In genomic region chr17:34546797-34547196, GRCm38 (mm10) we compare ENCODE assay signal across 30 mouse cellular contexts. TPM values are rescaled to one million over a fixed set of nuclear protein-coding genes. Genes with fewer than 3 reads are reported as not detected.
DNase-seq lines count a peak whose midpoint lies in the region; ATAC-seq and TF ChIP-seq lines count a peak whose summit lies in the region.
"Had no signal": no experiment of that assay in that cellular context is flagged by ENCODE, and none has a peak within 500 bp of the region (broad histone marks: within the 10 kb centered on the region; RNA-seq: fewer than 3 reads in every experiment).

No protein-coding gene starts in this region.

- peaks cover 0 to 19% of the 10 kb centered on the region in 2 experiments; a peak in 2 of 4 replicates for H3K4me1 ChIP-seq in CH12.LX (ENCODE audit: control insufficient read depth in 1 of 2, insufficient read depth in 2 of 2)
- H3K4me1 ChIP-seq in intestine, embryonic 15.5 days (replicated peaks): no peaks in the 10 kb centered on the region
- no peaks in the 10 kb centered on the region; the same call in 1 of the 2 replicates for H3K4me1 ChIP-seq in intestine, postnatal 0 days (replicated peaks; ENCODE audit: control insufficient read depth, insufficient read depth, low read length)
- H3K4me1 ChIP-seq: embryonic facial prominence, embryonic 13.5 days; embryonic facial prominence, embryonic 15.5 days; forebrain, embryonic 10.5 days; forebrain, embryonic 13.5 days; forebrain, embryonic 15.5 days had no signal

- TF ChIP-seq RAD21 in CH12.LX (IDR thresholded peaks at IDR 0.05; ENCODE audit: low read depth, low read length): no peak

- H3K9me3 ChIP-seq in CH12.LX (replicated peaks; ENCODE audit: low read length): no peaks in the 10 kb centered on the region
- H3K9me3 ChIP-seq in intestine, embryonic 15.5 days: no peaks in the 10 kb centered on the region
- no peaks in the 10 kb centered on the region for H3K9me3 ChIP-seq in intestine, postnatal 0 days (ENCODE audit: control insufficient read depth)
- H3K9me3 ChIP-seq: embryonic facial prominence, embryonic 13.5 days; embryonic facial prominence, embryonic 15.5 days; forebrain, embryonic 10.5 days; forebrain, embryonic 13.5 days; forebrain, embryonic 15.5 days; G1E had no signal

- no peak overlapping the region for H3K4me3 ChIP-seq in CH12.LX (replicated peaks in 1 of 3; ENCODE audit: low read depth in 2 of 3, low read length in 2 of 3, poor library complexity in 1 of 3)
- no peak overlapping the region for H3K4me3 ChIP-seq in intestine, embryonic 15.5 days (replicated peaks)
- no peak overlapping the region for H3K4me3 ChIP-seq in intestine, postnatal 0 days (ENCODE audit: low read depth, low read length)
- H3K4me3 ChIP-seq in left cerebral cortex, adult 2 months: no peak overlapping the region
- H3K4me3 ChIP-seq: embryonic facial prominence, embryonic 13.5 days; embryonic facial prominence, embryonic 15.5 days; erythroblast, embryonic 14.5 days; forebrain, embryonic 10.5 days; forebrain, embryonic 13.5 days; forebrain, embryonic 15.5 days had no signal

- no peak overlapping the region for H3K27ac ChIP-seq in CH12.LX (ENCODE audit: insufficient read depth, low read depth)
- no peak overlapping the region for H3K27ac ChIP-seq in intestine, embryonic 15.5 days
- peak overlapping the region; percentile 57; the same call in 1 of the 2 replicates for H3K27ac ChIP-seq in intestine, postnatal 0 days (ENCODE audit: low read depth, low read length)
- no peak overlapping the region for H3K27ac ChIP-seq in left cerebral cortex, adult 2 months
- H3K27ac ChIP-seq: embryonic facial prominence, embryonic 13.5 days; embryonic facial prominence, embryonic 15.5 days; forebrain, embryonic 10.5 days; forebrain, embryonic 13.5 days; forebrain, embryonic 15.5 days had no signal

- DNase-seq in CH12.LX (ENCODE audit: extremely low read depth): peak; percentile 15
- DNase-seq in left cerebral cortex, adult 18-20 months (ENCODE audit: low spot score in 2 of 2): no peak
- DNase-seq in adrenal gland, postnatal 36 days: no peak
- no peak for DNase-seq in left cerebral cortex, adult 2 months (ENCODE audit: extremely low spot score in 1 of 2, low spot score in 2 of 2)
- DNase-seq: adrenal gland, adult 8-10 months; adrenal gland, postnatal 14 days; cerebellum, adult 11 months; cerebellum, adult 18-20 months; cerebellum, adult 8-10 months; cerebellum, adult 9-11 months; cerebellum, postnatal 14 days; cerebellum, postnatal 36 days; embryo, embryonic 11 days had no signal

- peaks cover 12 to 37% of the 10 kb centered on the region in 2 experiments for H3K36me3 ChIP-seq in CH12.LX (replicated peaks in 1 of 2; ENCODE audit: control insufficient read depth in 1 of 2, insufficient read depth in 1 of 2, low read length in 1 of 2)
- no peaks in the 10 kb centered on the region for H3K36me3 ChIP-seq in intestine, embryonic 15.5 days
- H3K36me3 ChIP-seq in intestine, postnatal 0 days (ENCODE audit: control insufficient read depth, insufficient read depth): no peaks in the 10 kb centered on the region
- H3K36me3 ChIP-seq: embryonic facial prominence, embryonic 13.5 days; embryonic facial prominence, embryonic 15.5 days; forebrain, embryonic 10.5 days; forebrain, embryonic 15.5 days had no signal

- dilution Hi-C loops in CH12.LX (cut with MboI; ENCODE audit: extremely low pct_ligation_motif_present, extremely low pct_unique_long_range_greater_than_20kb, low sequenced_read_pairs): no loop called here

- ATAC-seq in intestine, embryonic 15.5 days: peak; percentile 75
- peak; percentile 77 for ATAC-seq in intestine, postnatal 0 days
- ATAC-seq: activated CD4-positive, CD25-positive, alpha-beta regulatory T cell, adult 4 months; forebrain, embryonic 13.5 days; forebrain, embryonic 15.5 days; Patski had no signal

- in situ Hi-C loops in CH12.LX (cut with MboI; ENCODE audit: low pct_ligation_motif_present, low pct_unique_long_range_greater_than_20kb, low sequenced_read_pairs): loop anchor here (10.0 kb wide), 1 partner anchor 122 kb away; no protein-coding TSS in a partner anchor

- H3K4me2 ChIP-seq in CH12.LX (ENCODE audit: insufficient read depth, low read depth, poor library complexity, severe bottlenecking): no peak overlapping the region
- H3K4me2 ChIP-seq in intestine, embryonic 15.5 days (replicated peaks): no peak overlapping the region
- H3K4me2 ChIP-seq in intestine, postnatal 0 days (replicated peaks; ENCODE audit: low read depth): peak overlapping the region; percentile 37; the same call in 1 of the 2 replicates
- H3K4me2 ChIP-seq: embryonic facial prominence, embryonic 13.5 days; embryonic facial prominence, embryonic 15.5 days; forebrain, embryonic 13.5 days; forebrain, embryonic 15.5 days had no signal

- no peak for TF ChIP-seq CTCF in CH12.LX (conservative IDR thresholded peaks at IDR 0.05 in 1 of 2, IDR thresholded peaks at IDR 0.05 in 1 of 2; ENCODE audit: low read depth in 2 of 2, low read length in 2 of 2)
- no peak for TF ChIP-seq CTCF in intestine, postnatal 0 days (IDR thresholded peaks at IDR 0.05; ENCODE audit: low read depth)
- no peak for TF ChIP-seq CTCF in left cerebral cortex, adult 2 months (IDR thresholded peaks at IDR 0.05)

- H3K9ac ChIP-seq in CH12.LX (ENCODE audit: insufficient read depth, low read depth): no peak overlapping the region
- no peak overlapping the region for H3K9ac ChIP-seq in intestine, embryonic 15.5 days
- no peak overlapping the region for H3K9ac ChIP-seq in intestine, postnatal 0 days (ENCODE audit: low read depth, low read length)
- H3K9ac ChIP-seq: embryonic facial prominence, embryonic 13.5 days; embryonic facial prominence, embryonic 15.5 days; forebrain, embryonic 13.5 days; forebrain, embryonic 15.5 days had no signal

- H3K79me2 ChIP-seq in CH12.LX (replicated peaks; ENCODE audit: control insufficient read depth, extremely low read depth, insufficient read depth, poor library complexity, severe bottlenecking): no peaks in the 10 kb centered on the region

- no peak for TF ChIP-seq EP300 in CH12.LX (IDR thresholded peaks at IDR 0.05; ENCODE audit: low read length)

- TF ChIP-seq POLR2A in CH12.LX (IDR thresholded peaks at IDR 0.05; ENCODE audit: low read depth, low read length): no peak

- H3K27me3 ChIP-seq in CH12.LX (replicated peaks): no peaks in the 10 kb centered on the region
- no peaks in the 10 kb centered on the region for H3K27me3 ChIP-seq in intestine, embryonic 15.5 days (replicated peaks)
- no peaks in the 10 kb centered on the region for H3K27me3 ChIP-seq in intestine, postnatal 0 days (replicated peaks; ENCODE audit: control insufficient read depth, insufficient read depth, low read length)
- H3K27me3 ChIP-seq: embryonic facial prominence, embryonic 13.5 days; embryonic facial prominence, embryonic 15.5 days; forebrain, embryonic 13.5 days; forebrain, embryonic 15.5 days had no signal

- intact Hi-C loops in left cerebral cortex, adult 2 months (cut with DNase I): no loop called here

- WGBS in intestine, embryonic 15.5 days: 88% methylated on average over 1 of the region's 1 CpGs
- 53% methylated on average over 1 of the region's 1 CpGs for WGBS in intestine, postnatal 0 days

RNA-seq across cellular contexts. Expression of gene Notch4, which starts 17.3 kb away (rescaled TPM):
- total RNA-seq in CH12.LX (2012; rRNA removed) (0.25 and 0.29 TPM in 2 replicates), CH12.LX (2014; rRNA removed) (not detected in 2 replicates)
- polyA plus RNA-seq in CH12.LX (2012; ENCODE audit: insufficient read length, low read depth): 0.55 TPM in 1 of 2 replicates, not detected in the other
- polyA plus RNA-seq in intestine, embryonic 15.5 days (2015; fragmentation: Nextera tagmentation; extraction: Ambion mirVana): 2.9 and 5.8 TPM in 2 replicates
- polyA plus RNA-seq in intestine, postnatal 0 days (2015; fragmentation: Nextera tagmentation; extraction: Ambion mirVana): 1.4 and 3.2 TPM in 2 replicates
- 1 to 10 TPM; 6.1 to 9.0 TPM for total RNA-seq in left cerebral cortex, adult 18-20 months (2021)
- total RNA-seq in adrenal gland, postnatal 36 days (2021): 10 to 100 TPM; 20.1 to 37.0 TPM
- total RNA-seq in left cerebral cortex, adult 2 months (2021): 10 to 100 TPM in 1 of 2 experiments, 1 to 10 TPM in 1; 9.1 to 18.3 TPM

RNA-seq across cellular contexts. Expression of gene Btnl6, which starts 29.6 kb away (rescaled TPM):
- total RNA-seq in CH12.LX (2012; rRNA removed) (not detected in 2 replicates), CH12.LX (2014; rRNA removed) (not detected in 2 replicates)
- polyA plus RNA-seq in CH12.LX (2012; ENCODE audit: insufficient read length, low read depth): not detected in 2 replicates
- polyA plus RNA-seq in intestine, embryonic 15.5 days (2015; fragmentation: Nextera tagmentation; extraction: Ambion mirVana): 13.1 and 15.2 TPM in 2 replicates
- 85.8 and 97.6 TPM in 2 replicates for polyA plus RNA-seq in intestine, postnatal 0 days (2015; fragmentation: Nextera tagmentation; extraction: Ambion mirVana)
- not detected for total RNA-seq in left cerebral cortex, adult 18-20 months (2021)
- not detected for total RNA-seq in adrenal gland, postnatal 36 days (2021)
- not detected for total RNA-seq in left cerebral cortex, adult 2 months (2021)
- total RNA-seq: adrenal gland, adult 18-20 months; adrenal gland, adult 8-10 months; adrenal gland, postnatal 14 days; adrenal gland, postnatal 4 days; common myeloid progenitor, adult 5-6 weeks had no signal
- polyA plus RNA-seq: activated CD4-positive, CD25-positive, alpha-beta regulatory T cell, adult 4 months; brain, embryonic 14.5 days; C2C12; embryonic facial prominence, embryonic 11.5 days; embryonic facial prominence, embryonic 13.5 days; embryonic facial prominence, embryonic 15.5 days; erythroblast, embryonic 14.5 days; forebrain, embryonic 10.5 days; forebrain, embryonic 13.5 days; forebrain, embryonic 15.5 days; G1E; Patski had no signal

RNA-seq across cellular contexts. Expression of gene Gpsm3, which starts 42.8 kb away (rescaled TPM):
- total RNA-seq in CH12.LX (2012; rRNA removed) (14.9 and 18.2 TPM in 2 replicates), CH12.LX (2014; rRNA removed) (8.5 and 13.0 TPM in 2 replicates)
- polyA plus RNA-seq in CH12.LX (2012; ENCODE audit: insufficient read length, low read depth): 38.7 and 52.6 TPM in 2 replicates
- 10.1 TPM in 2 replicates for polyA plus RNA-seq in intestine, embryonic 15.5 days (2015; fragmentation: Nextera tagmentation; extraction: Ambion mirVana)
- polyA plus RNA-seq in intestine, postnatal 0 days (2015; fragmentation: Nextera tagmentation; extraction: Ambion mirVana): 8.6 and 10.6 TPM in 2 replicates
- total RNA-seq in left cerebral cortex, adult 18-20 months (2021): 1 to 10 TPM; 2.5 to 3.0 TPM
- total RNA-seq in adrenal gland, postnatal 36 days (2021): 1 to 10 TPM; 5.2 to 6.2 TPM
- 1 to 10 TPM; 1.8 to 3.3 TPM for total RNA-seq in left cerebral cortex, adult 2 months (2021)

RNA-seq across cellular contexts. Expression of gene Pbx2, which starts 44.3 kb away (rescaled TPM):
- total RNA-seq in CH12.LX (2012; rRNA removed): 34.8 and 41.0 TPM in 2 replicates
- total RNA-seq in CH12.LX (2014; rRNA removed): 30.0 and 31.9 TPM in 2 replicates
- 41.7 and 50.5 TPM in 2 replicates for polyA plus RNA-seq in CH12.LX (2012; ENCODE audit: insufficient read length, low read depth)
- 8.0 and 8.8 TPM in 2 replicates for polyA plus RNA-seq in intestine, embryonic 15.5 days (2015; fragmentation: Nextera tagmentation; extraction: Ambion mirVana)
- polyA plus RNA-seq in intestine, postnatal 0 days (2015; fragmentation: Nextera tagmentation; extraction: Ambion mirVana): 6.1 and 6.5 TPM in 2 replicates
- total RNA-seq in left cerebral cortex, adult 18-20 months (2021): 10 to 100 TPM; 58.4 to 64.5 TPM
- 10 to 100 TPM; 34.7 to 41.4 TPM for total RNA-seq in adrenal gland, postnatal 36 days (2021)
- total RNA-seq in left cerebral cortex, adult 2 months (2021): 10 to 100 TPM; 49.6 to 68.5 TPM

RNA-seq across cellular contexts. Expression of gene Ager, which starts 50.9 kb away (rescaled TPM):
- total RNA-seq in CH12.LX (2012; rRNA removed) (0.76 and 0.81 TPM in 2 replicates), CH12.LX (2014; rRNA removed) (0.55 and 0.92 TPM in 2 replicates)
- polyA plus RNA-seq in CH12.LX (2012; ENCODE audit: insufficient read length, low read depth): 3.5 and 4.1 TPM in 2 replicates
- 2.7 and 3.0 TPM in 2 replicates for polyA plus RNA-seq in intestine, embryonic 15.5 days (2015; fragmentation: Nextera tagmentation; extraction: Ambion mirVana)
- 1.3 and 1.5 TPM in 2 replicates for polyA plus RNA-seq in intestine, postnatal 0 days (2015; fragmentation: Nextera tagmentation; extraction: Ambion mirVana)
- total RNA-seq in left cerebral cortex, adult 18-20 months (2021): under 1 TPM; 0.45 to 0.58 TPM
- total RNA-seq in adrenal gland, postnatal 36 days (2021): under 1 TPM; 0.82 to 0.99 TPM
- 1 to 10 TPM in 1 of 2 experiments, under 1 TPM in 1; 0.47 to 1.2 TPM for total RNA-seq in left cerebral cortex, adult 2 months (2021)

Comparison
In these comparisons a context has a peak if more than half of its experiments do, and no peak if none do; other contexts are left out.
1. RNA of gene Notch4, which starts 17.3 kb away (total RNA-seq): 20.1 to 37.0 TPM in adrenal gland, postnatal 36 days, 9.1 to 18.3 TPM in left cerebral cortex, adult 2 months and 6.1 to 9.0 TPM in left cerebral cortex, adult 18-20 months; 0.25 to 0.29 TPM in CH12.LX; every median in the first group is over 4 times any median in the second.